Mouse (Mus musculus) CH12.LX (cell line): ENCODE data around the gene Lnx1. TPM values are rescaled to one million over a fixed set of nuclear protein-coding genes. Genes with fewer than 3 reads are reported as not detected.

Source experiments
- DNase-seq: peaks from one replicate; pipeline ENCODE4 v3.0.0-alpha.2; 2013; ENCODE audit errors: extremely low read depth
- H3K27ac ChIP-seq: 2 replicates; pipeline ENCODE4 v1.5.1; 2012; ENCODE audit warnings: low read depth, mild to moderate bottlenecking, control low read depth, moderate library complexity; ENCODE audit not compliant: insufficient read depth
- H3K27me3 ChIP-seq: replicated peaks from 2 replicates; pipeline ENCODE3; 2012; ENCODE audit warnings: inconsistent platforms
- H3K36me3 ChIP-seq, 2 experiments: replicated peaks in 1 of 2; 2 replicates each; pipeline versions ENCODE3 to v1.6.1; 2012; ENCODE audit warnings: inconsistent platforms in 1 of 2, low read length in 1 of 2, mild to moderate bottlenecking in 1 of 2, mixed read lengths in 1 of 2, moderate library complexity in 1 of 2; ENCODE audit not compliant: control insufficient read depth in 1 of 2, insufficient read depth in 1 of 2
- H3K4me1 ChIP-seq, 2 experiments: 2 replicates each; pipeline ENCODE4 v1.6.1; 2012; ENCODE audit warnings: inconsistent platforms in 1 of 2, moderate library complexity in 1 of 2; ENCODE audit not compliant: insufficient read depth in 2 of 2, control insufficient read depth in 1 of 2
- H3K4me2 ChIP-seq: 2 replicates; pipeline ENCODE4 v1.6.1; 2012; ENCODE audit warnings: low read depth, mild to moderate bottlenecking, control low read depth; ENCODE audit not compliant: poor library complexity, insufficient read depth, severe bottlenecking
- H3K4me3 ChIP-seq, 3 experiments: fragments of 150-350 bp in 1 of 3; sonication (generic) in 1 of 3; replicated peaks in 1 of 3; 2 replicates each; pipeline versions ENCODE3 to v1.5.1; 2011 to 2012; ENCODE audit warnings: low read depth in 2 of 3, low read length in 2 of 3, mild to moderate bottlenecking in 2 of 3, moderate library complexity in 2 of 3, control low read depth in 1 of 3, improper control_type of control experiment in 1 of 3, inconsistent platforms in 1 of 3, mixed read lengths in 1 of 3; ENCODE audit not compliant: poor library complexity in 1 of 3
- H3K79me2 ChIP-seq: replicated peaks from 2 replicates; pipeline ENCODE4 v1.6.1; 2012; ENCODE audit warnings: mild to moderate bottlenecking, moderate library complexity; ENCODE audit not compliant: control insufficient read depth, poor library complexity, insufficient read depth, severe bottlenecking; ENCODE audit errors: extremely low read depth
- H3K9ac ChIP-seq: 2 replicates; pipeline ENCODE4 v1.6.1; 2012; ENCODE audit warnings: low read depth, mild to moderate bottlenecking, control low read depth, moderate library complexity; ENCODE audit not compliant: insufficient read depth
- H3K9me3 ChIP-seq: replicated peaks from 2 replicates; pipeline ENCODE3; 2012; ENCODE audit warnings: low read length, inconsistent platforms, mixed read lengths
- CHD1 ChIP-seq: IDR thresholded peaks from 2 replicates; pipeline ENCODE4 v1.6.1; 2012; ENCODE audit warnings: low read depth, low read length, improper control_type of control experiment, inconsistent platforms
- CHD2 ChIP-seq: IDR thresholded peaks from 2 replicates; pipeline ENCODE4 v1.6.1; 2011; ENCODE audit warnings: low read length, improper control_type of control experiment
- ELF1 ChIP-seq: IDR thresholded peaks from 2 replicates; pipeline ENCODE4 v1.6.1; 2014; ENCODE audit warnings: low read depth, mild to moderate bottlenecking, inconsistent platforms, low read length, improper control_type of control experiment
- EP300 ChIP-seq: IDR thresholded peaks from 2 replicates; pipeline ENCODE4 v1.6.1; 2011; ENCODE audit warnings: low read length, improper control_type of control experiment
- ETS1 ChIP-seq: conservative IDR thresholded peaks from 2 replicates; pipeline ENCODE4 v1.6.1; 2012; ENCODE audit warnings: low read depth, mild to moderate bottlenecking, inconsistent platforms, low read length, improper control_type of control experiment, moderate library complexity
- GABPA ChIP-seq: IDR thresholded peaks from 2 replicates; pipeline ENCODE4 v1.6.1; 2012; ENCODE audit warnings: low read depth, low read length, improper control_type of control experiment, inconsistent platforms; ENCODE audit not compliant: insufficient replicate concordance
- IRF4 ChIP-seq: IDR thresholded peaks from 2 replicates; pipeline ENCODE4 v1.6.1; 2014; ENCODE audit warnings: low read depth, mild to moderate bottlenecking, inconsistent platforms, low read length, improper control_type of control experiment
- JUN ChIP-seq: IDR thresholded peaks from 2 replicates; pipeline ENCODE4 v1.6.1; 2011; ENCODE audit warnings: low read depth, mild to moderate bottlenecking, low read length, improper control_type of control experiment, moderate library complexity; ENCODE audit not compliant: insufficient read depth
- JUND ChIP-seq: conservative IDR thresholded peaks from 2 replicates; pipeline ENCODE4 v1.6.1; 2011; ENCODE audit warnings: low read depth, low read length, improper control_type of control experiment
- KAT2A ChIP-seq: IDR thresholded peaks from 2 replicates; pipeline ENCODE4 v1.6.1; 2012; ENCODE audit warnings: low read length, improper control_type of control experiment, inconsistent platforms; ENCODE audit not compliant: insufficient replicate concordance
- MAFK ChIP-seq: IDR thresholded peaks from 2 replicates; pipeline ENCODE4 v1.6.1; 2011; ENCODE audit warnings: low read length, improper control_type of control experiment; ENCODE audit not compliant: insufficient replicate concordance
- MEF2A ChIP-seq: IDR thresholded peaks from 2 replicates; pipeline ENCODE4 v1.6.1; 2014; ENCODE audit warnings: low read depth, mild to moderate bottlenecking, inconsistent platforms, low read length, improper control_type of control experiment, borderline replicate concordance
- MXI1 ChIP-seq: IDR thresholded peaks from 2 replicates; pipeline ENCODE4 v1.6.1; 2011; ENCODE audit warnings: mild to moderate bottlenecking, low read depth, low read length, improper control_type of control experiment
- RCOR1 ChIP-seq: conservative IDR thresholded peaks from 2 replicates; pipeline ENCODE4 v1.6.1; 2012; ENCODE audit warnings: low read depth, mild to moderate bottlenecking, inconsistent platforms, low read length, improper control_type of control experiment
- SIN3A ChIP-seq: IDR thresholded peaks from 2 replicates; pipeline ENCODE4 v1.6.1; 2012; ENCODE audit warnings: low read length, improper control_type of control experiment, inconsistent platforms
- TBP ChIP-seq: conservative IDR thresholded peaks from 2 replicates; pipeline ENCODE4 v1.6.1; 2011; ENCODE audit warnings: low read depth, low read length, improper control_type of control experiment
- TCF12 ChIP-seq: IDR thresholded peaks from 2 replicates; pipeline ENCODE4 v1.6.1; 2014; ENCODE audit warnings: low read depth, mild to moderate bottlenecking, inconsistent platforms, low read length, improper control_type of control experiment
- USF2 ChIP-seq: conservative IDR thresholded peaks from 2 replicates; pipeline ENCODE4 v1.6.1; 2011; ENCODE audit warnings: low read depth, low read length, improper control_type of control experiment
- ZKSCAN1 ChIP-seq: IDR thresholded peaks from 2 replicates; pipeline ENCODE4 v1.6.1; 2012; ENCODE audit warnings: low read depth, inconsistent platforms, low read length, improper control_type of control experiment, borderline replicate concordance
- dilution Hi-C: fragments of 300-500 bp; cut with MboI; formaldehyde crosslinking; loops from 2 replicates; pipeline ENCODE4 v1.14.3; 2020; ENCODE audit warnings: low sequenced_read_pairs; ENCODE audit not compliant: extremely low pct_unique_long_range_greater_than_20kb, extremely low pct_ligation_motif_present
- in situ Hi-C: fragments of 300-500 bp; cut with MboI; formaldehyde crosslinking; loops from 3 replicates; pipeline ENCODE4 v1.14.3; 2019; ENCODE audit warnings: low sequenced_read_pairs, low pct_ligation_motif_present, low pct_unique_long_range_greater_than_20kb, mixed read lengths
- polyA plus RNA-seq: library from polyadenylated mRNA; unstranded; fragments of >175 nt; gene quantifications from 2 replicates; pipeline ENCODE4 v1.2.1, GENCODE M21; 2012; ENCODE audit warnings: low read depth; ENCODE audit not compliant: insufficient read length
- total RNA-seq, 2 experiments: library from RNA; depleted of rRNA; stranded (reverse); fragments of 300-350 nt in 1 of 2; fragments of >200 nt in 1 of 2; gene quantifications; 2 replicates each; pipeline ENCODE4 v1.2.3; 2012 to 2014

Lnx1 gene
- total and polyA plus RNA-seq, 3 experiments: 0.08 to 0.26 (median 0.16) TPM

DNA sequence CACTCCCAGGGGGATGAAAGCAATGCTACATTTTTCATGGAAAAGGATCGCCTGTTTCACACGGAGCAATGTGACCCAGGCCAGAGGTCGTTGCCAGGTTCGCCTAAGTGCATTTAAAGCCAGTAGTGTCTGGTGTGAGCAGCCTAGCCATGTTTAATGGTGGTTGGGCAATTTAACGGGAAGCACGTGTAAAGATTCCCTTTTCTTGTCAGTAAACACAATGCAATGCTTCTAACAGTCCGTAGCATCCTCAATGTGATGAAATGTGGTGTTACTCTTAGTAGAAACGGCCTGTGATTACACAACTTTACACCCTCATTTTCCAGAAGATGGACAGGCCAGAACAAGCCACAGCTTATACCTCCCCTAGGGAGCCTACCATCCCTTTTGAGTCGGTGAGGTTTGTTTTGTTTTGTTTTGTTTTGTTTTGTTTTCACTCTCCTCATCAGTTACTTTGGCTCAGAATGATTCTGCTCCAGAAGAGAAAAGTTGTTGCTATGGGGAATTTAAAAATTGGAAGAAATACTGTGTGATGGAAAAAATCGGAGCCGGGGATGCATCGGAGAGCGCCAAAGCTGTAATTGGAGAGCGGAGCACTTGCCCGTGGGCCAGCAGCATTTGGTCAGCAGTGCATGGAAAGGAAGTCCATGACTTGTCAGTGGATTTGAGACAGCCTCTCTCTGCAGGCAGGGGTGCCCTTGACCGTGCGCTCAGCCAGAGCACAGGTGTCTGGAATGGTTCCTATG is 70.2 kb downstream of the Lnx1 start:
- Histone ChIP-seq H3K27ac (no peak overlapping the region), H3K36me3 (no peaks in the 10 kb centered on the region), H3K4me2 (no peak overlapping the region), H3K9ac (no peak overlapping the region), H3K9me3 (no peaks in the 10 kb centered on the region), H3K4me3 (no peak overlapping the region), H3K27me3 (no peaks in the 10 kb centered on the region), H3K79me2 (no peaks in the 10 kb centered on the region), H3K4me1 (no peaks in the 10 kb centered on the region; a peak in 1 of 4 replicates)
- dilution Hi-C loops: no loop called here
- no peak for TF ChIP-seq CHD2
- TF ChIP-seq JUND: no peak
- TF ChIP-seq MAFK: no peak
- no peak for TF ChIP-seq MXI1
- in situ Hi-C loops: loop anchor here (25.0 kb wide), 1 partner anchor 530 kb away; the partner anchor contains the start of gene Pdgfra
- no peak for DNase-seq

GRCm38 (mm10) chr5:74628001-74628400 is 74.7 kb downstream of the Lnx1 start:
- DNase-seq: no peak
- no peaks in the 10 kb centered on the region for H3K36me3 ChIP-seq
- dilution Hi-C loops: no loop called here
- H3K9me3 ChIP-seq: no peaks in the 10 kb centered on the region
- in situ Hi-C loops: loop anchor here (25.0 kb wide), 1 partner anchor 534 kb away; the partner anchor contains the start of gene Pdgfra
- H3K27me3 ChIP-seq: no peaks in the 10 kb centered on the region
- no peak overlapping the region for H3K4me2 ChIP-seq
- H3K4me1 ChIP-seq: no peaks in the 10 kb centered on the region; a peak in 1 of 4 replicates
- H3K27ac ChIP-seq: no peak overlapping the region
- H3K4me3 ChIP-seq: no peak overlapping the region
- no peaks in the 10 kb centered on the region for H3K79me2 ChIP-seq
- H3K9ac ChIP-seq: no peak overlapping the region
- no peak for TF ChIP-seq ETS1
- no peak for TF ChIP-seq TCF12
- TF ChIP-seq MAFK: no peak
- no peak for TF ChIP-seq KAT2A
- TF ChIP-seq USF2: no peak
- no peak for TF ChIP-seq ELF1
- no peak for TF ChIP-seq MXI1
- TF ChIP-seq RCOR1: no peak
- TF ChIP-seq EP300: no peak
- TF ChIP-seq ZKSCAN1: no peak
- no peak for TF ChIP-seq GABPA
- TF ChIP-seq CHD2: no peak
- TF ChIP-seq IRF4: no peak
- TF ChIP-seq SIN3A: no peak
- TF ChIP-seq JUN: no peak
- no peak for TF ChIP-seq MEF2A
- TF ChIP-seq TBP: no peak
- no peak for TF ChIP-seq CHD1
- TF ChIP-seq, all 38 proteins: peak for 0
